Mouse (Mus musculus): ENCODE data around the gene Panx2. TPM values are rescaled to one million over a fixed set of nuclear protein-coding genes. Genes with fewer than 3 reads are reported as not detected.

Panx2 gene
- total and polyA plus RNA-seq, 3 experiments: 0.91 to 2.1 (median 1.3) TPM

DNA sequence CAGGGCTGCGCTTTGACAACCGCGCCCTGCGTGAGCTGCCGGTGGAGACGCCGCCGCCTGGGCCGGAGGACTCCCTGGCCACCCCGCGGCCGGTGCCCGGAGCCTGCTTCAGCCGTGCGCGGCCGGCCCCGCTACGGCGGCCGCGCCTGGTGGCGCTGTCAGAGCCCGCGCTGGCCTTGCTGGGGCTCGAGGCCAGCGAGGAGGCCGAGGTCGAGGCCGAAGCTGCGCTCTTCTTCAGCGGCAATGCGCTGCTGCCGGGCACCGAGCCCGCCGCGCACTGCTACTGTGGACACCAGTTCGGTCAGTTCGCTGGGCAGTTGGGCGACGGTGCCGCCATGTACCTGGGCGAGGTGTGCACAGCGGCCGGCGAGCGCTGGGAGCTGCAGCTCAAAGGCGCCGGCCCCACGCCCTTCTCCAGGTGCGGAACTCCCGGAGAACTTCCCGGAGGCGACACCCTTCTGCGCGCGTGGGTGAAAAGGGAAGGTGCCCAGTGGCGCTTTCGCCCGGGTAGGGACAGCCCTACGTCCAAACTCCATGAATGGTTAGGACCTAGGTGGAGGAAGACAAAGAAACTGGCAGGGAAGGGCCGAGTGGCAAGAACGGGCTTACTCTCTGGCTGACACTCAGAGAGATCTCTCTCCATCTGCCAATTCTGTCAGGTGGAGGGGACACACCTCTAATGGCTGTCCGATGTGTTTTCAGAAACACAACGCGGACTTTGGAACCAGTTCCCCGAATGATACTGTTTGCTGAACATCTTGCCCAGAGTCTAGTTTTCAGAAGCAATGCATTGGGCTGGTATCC, 29.9 kb downstream of the Panx2 start:
- DNase-seq: no peak
- no peaks in the 10 kb centered on the region for H3K36me3 ChIP-seq (ENCODE audit: control insufficient read depth, insufficient read depth, low read length)
- peak overlapping the region; percentile 93 for H3K27ac ChIP-seq
- intact Hi-C loops (cut with DNase I): loop anchor here (1.0 kb wide), 1 partner anchor 13 kb away; no protein-coding TSS in a partner anchor
- peak overlapping the region; percentile 98 for H3K9ac ChIP-seq (ENCODE audit: low read depth, low read length)
- no peaks in the 10 kb centered on the region; the same call in 1 of the 2 replicates for H3K79me2 ChIP-seq (replicated peaks; ENCODE audit: control insufficient read depth, insufficient read depth, low read length)
- peak overlapping the region; percentile 78 for H3K4me3 ChIP-seq
- H3K4me1 ChIP-seq (ENCODE audit: control insufficient read depth, insufficient read depth, low read length): peaks cover 4% of the 10 kb centered on the region
- WGBS: 2% methylated on average over 63 of the region's 68 CpGs
- H3K27me3 ChIP-seq (ENCODE audit: control insufficient read depth, insufficient read depth, low read length): no peaks in the 10 kb centered on the region
- TF ChIP-seq EP300 (IDR thresholded peaks at IDR 0.05; ENCODE audit: insufficient read depth, low read depth, low read length) (no peak), CTCF (IDR thresholded peaks at IDR 0.05) (peak; percentile 41)

DNA sequence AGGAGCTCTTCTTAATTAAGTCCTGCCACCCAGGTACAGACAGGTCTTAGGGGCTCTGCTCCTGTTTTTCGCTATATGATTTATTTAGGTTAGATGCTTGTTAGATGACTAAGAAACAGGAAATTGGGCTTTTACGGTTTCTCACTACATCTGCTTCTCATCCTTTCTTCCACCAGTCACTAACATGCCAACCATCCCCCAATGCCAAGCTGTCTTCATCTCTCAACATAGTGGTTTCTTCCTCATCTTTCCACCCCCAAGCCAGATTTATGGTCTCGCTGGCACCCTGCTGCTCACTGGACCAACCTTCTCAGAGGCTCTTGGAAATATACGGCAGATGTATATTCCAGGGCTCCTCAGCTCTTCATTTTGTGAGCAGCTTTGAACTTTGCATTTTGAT, 31.1 kb downstream of the Panx2 start:
- WGBS: 87% methylated on average over 4 of the region's 4 CpGs
- TF ChIP-seq POLR2A (IDR thresholded peaks at IDR 0.05; ENCODE audit: insufficient read depth, low read depth, low read length): no peak
- TF ChIP-seq CTCF (IDR thresholded peaks at IDR 0.05): no peak
- H3K27me3 ChIP-seq (ENCODE audit: control insufficient read depth, insufficient read depth, low read length): no peaks in the 10 kb centered on the region
- no peak overlapping the region for H3K4me3 ChIP-seq
- no peak for DNase-seq
- no peaks in the 10 kb centered on the region; the same call in 1 of the 2 replicates for H3K79me2 ChIP-seq (replicated peaks; ENCODE audit: control insufficient read depth, insufficient read depth, low read length)
- no peak overlapping the region for H3K27ac ChIP-seq
- intact Hi-C loops (cut with DNase I): no loop called here
- no peaks in the 10 kb centered on the region for H3K36me3 ChIP-seq (ENCODE audit: control insufficient read depth, insufficient read depth, low read length)
- peaks cover 4% of the 10 kb centered on the region for H3K4me1 ChIP-seq (ENCODE audit: control insufficient read depth, insufficient read depth, low read length)
- no peak overlapping the region for H3K9ac ChIP-seq (ENCODE audit: low read depth, low read length)

DNA sequence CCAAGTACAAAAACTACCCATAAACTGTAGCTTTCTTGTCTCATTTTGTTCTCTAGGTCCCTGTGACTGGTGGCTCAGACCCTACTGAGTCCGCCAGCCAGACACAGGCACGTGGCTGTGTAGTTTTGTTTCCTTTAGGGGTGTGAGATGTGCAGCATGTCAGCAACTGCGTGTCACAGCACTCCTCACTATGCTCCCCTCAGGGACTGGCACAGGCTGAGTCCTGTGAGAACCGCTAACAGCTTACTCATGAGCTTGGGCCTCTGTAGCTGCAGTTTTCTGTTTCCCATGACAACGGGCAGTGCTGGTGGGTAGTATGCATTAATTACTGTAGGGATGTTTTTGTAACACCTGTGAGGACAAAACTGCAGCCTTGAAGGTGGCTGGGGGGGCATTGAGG, 32.6 kb downstream of the Panx2 start:
- Histone ChIP-seq H3K4me1 (ENCODE audit: control insufficient read depth, insufficient read depth, low read length) (peaks cover 4% of the 10 kb centered on the region), H3K79me2 (replicated peaks; ENCODE audit: control insufficient read depth, insufficient read depth, low read length) (no peaks in the 10 kb centered on the region; the same call in 1 of the 2 replicates), H3K36me3 (ENCODE audit: control insufficient read depth, insufficient read depth, low read length) (no peaks in the 10 kb centered on the region), H3K4me3 (no peak overlapping the region), H3K27me3 (ENCODE audit: control insufficient read depth, insufficient read depth, low read length) (no peaks in the 10 kb centered on the region), H3K9ac (ENCODE audit: low read depth, low read length) (no peak overlapping the region), H3K27ac (no peak overlapping the region)
- WGBS: 83% methylated on average over 5 of the region's 5 CpGs
- DNase-seq: no peak
- TF ChIP-seq POLR2A (IDR thresholded peaks at IDR 0.05; ENCODE audit: insufficient read depth, low read depth, low read length) (no peak), CTCF (IDR thresholded peaks at IDR 0.05) (no peak), EP300 (IDR thresholded peaks at IDR 0.05; ENCODE audit: insufficient read depth, low read depth, low read length) (no peak)
- intact Hi-C loops (cut with DNase I): no loop called here

DNA sequence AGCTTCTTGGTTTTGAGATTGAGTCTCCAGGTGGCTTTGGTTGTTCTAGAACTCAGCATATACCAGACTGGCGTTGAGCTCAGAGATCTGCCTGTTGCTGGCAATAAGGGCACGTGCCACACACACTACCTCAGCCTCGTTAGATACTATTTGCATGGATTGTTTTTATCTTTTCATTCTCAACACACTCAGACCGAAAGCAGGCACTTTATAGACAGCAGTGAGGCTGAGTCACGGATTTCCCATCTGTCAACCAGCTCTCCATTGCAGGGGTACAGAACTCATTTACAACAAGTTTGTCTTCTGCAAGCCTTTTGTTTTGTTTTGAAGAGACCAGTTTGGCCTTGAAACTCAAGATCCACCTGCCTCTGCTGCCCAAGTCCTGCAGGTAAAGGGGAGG, 37.9 kb downstream of the Panx2 start:
- no peak overlapping the region for H3K27ac ChIP-seq
- no peaks in the 10 kb centered on the region for H3K36me3 ChIP-seq (ENCODE audit: control insufficient read depth, insufficient read depth, low read length)
- DNase-seq: no peak
- TF ChIP-seq EP300 (IDR thresholded peaks at IDR 0.05; ENCODE audit: insufficient read depth, low read depth, low read length): no peak
- TF ChIP-seq POLR2A (IDR thresholded peaks at IDR 0.05; ENCODE audit: insufficient read depth, low read depth, low read length): no peak
- TF ChIP-seq CTCF (IDR thresholded peaks at IDR 0.05): no peak
- intact Hi-C loops (cut with DNase I): no loop called here
- H3K9ac ChIP-seq (ENCODE audit: low read depth, low read length): no peak overlapping the region
- H3K4me1 ChIP-seq (ENCODE audit: control insufficient read depth, insufficient read depth, low read length): no peaks in the 10 kb centered on the region
- no peak overlapping the region for H3K4me3 ChIP-seq
- H3K27me3 ChIP-seq (ENCODE audit: control insufficient read depth, insufficient read depth, low read length): no peaks in the 10 kb centered on the region
- no peaks in the 10 kb centered on the region for H3K79me2 ChIP-seq (replicated peaks; ENCODE audit: control insufficient read depth, insufficient read depth, low read length)
- WGBS: 87% methylated on average over 5 of the region's 5 CpGs

DNA sequence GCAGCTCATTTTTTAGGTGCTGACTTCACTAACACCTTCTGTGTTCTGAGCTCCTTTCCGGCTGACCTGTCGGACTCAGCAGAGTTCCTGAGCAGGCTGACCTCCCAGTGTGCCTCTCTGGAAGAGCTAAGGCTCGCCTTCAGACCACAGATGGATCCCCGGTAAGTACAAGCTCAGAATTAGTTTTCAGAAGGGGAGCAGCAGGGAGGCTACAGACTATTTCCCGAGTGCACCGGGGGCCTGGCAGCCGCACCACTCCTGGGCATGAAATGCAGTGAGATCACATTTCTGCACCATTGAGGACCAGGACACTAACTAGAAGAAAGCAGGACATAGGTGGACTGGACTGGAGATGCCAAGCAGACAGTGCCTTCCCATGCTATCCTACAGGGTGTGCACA, 39.1 kb downstream of the Panx2 start:
- TF ChIP-seq POLR2A (IDR thresholded peaks at IDR 0.05; ENCODE audit: insufficient read depth, low read depth, low read length) (no peak), EP300 (IDR thresholded peaks at IDR 0.05; ENCODE audit: insufficient read depth, low read depth, low read length) (no peak), CTCF (IDR thresholded peaks at IDR 0.05) (no peak)
- Histone ChIP-seq H3K4me1 (ENCODE audit: control insufficient read depth, insufficient read depth, low read length) (no peaks in the 10 kb centered on the region), H3K27ac (no peak overlapping the region), H3K27me3 (ENCODE audit: control insufficient read depth, insufficient read depth, low read length) (no peaks in the 10 kb centered on the region), H3K79me2 (replicated peaks; ENCODE audit: control insufficient read depth, insufficient read depth, low read length) (no peaks in the 10 kb centered on the region), H3K36me3 (ENCODE audit: control insufficient read depth, insufficient read depth, low read length) (no peaks in the 10 kb centered on the region), H3K4me3 (no peak overlapping the region), H3K9ac (ENCODE audit: low read depth, low read length) (no peak overlapping the region)
- intact Hi-C loops (cut with DNase I): no loop called here
- no peak for DNase-seq
- WGBS: 88% methylated on average over 7 of the region's 7 CpGs

DNA sequence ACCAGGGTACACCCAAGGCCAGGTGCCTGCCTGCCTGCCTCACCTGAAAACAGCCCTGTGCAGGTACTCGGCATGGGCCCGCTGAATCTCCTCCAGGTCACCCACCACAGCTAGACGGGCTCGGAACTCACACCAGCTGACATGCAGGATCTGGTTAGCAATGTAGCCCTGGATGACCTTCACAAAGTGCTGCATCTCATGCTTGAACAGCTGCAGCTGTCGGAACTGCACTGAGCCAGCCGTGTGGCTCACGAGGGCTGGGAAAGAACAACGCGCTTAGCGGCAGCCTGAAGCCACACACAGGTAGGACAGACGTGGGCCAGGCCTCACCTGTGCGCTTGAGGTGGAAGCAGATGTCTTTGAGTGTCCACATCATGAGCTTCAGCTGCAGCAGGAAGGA, 41.3 kb downstream of the Panx2 start:
- Histone ChIP-seq H3K27me3 (ENCODE audit: control insufficient read depth, insufficient read depth, low read length) (no peaks in the 10 kb centered on the region), H3K27ac (no peak overlapping the region), H3K9ac (ENCODE audit: low read depth, low read length) (no peak overlapping the region), H3K4me3 (no peak overlapping the region), H3K36me3 (ENCODE audit: control insufficient read depth, insufficient read depth, low read length) (no peaks in the 10 kb centered on the region), H3K4me1 (ENCODE audit: control insufficient read depth, insufficient read depth, low read length) (no peaks in the 10 kb centered on the region), H3K79me2 (replicated peaks; ENCODE audit: control insufficient read depth, insufficient read depth, low read length) (no peaks in the 10 kb centered on the region)
- intact Hi-C loops (cut with DNase I): no loop called here
- TF ChIP-seq CTCF (IDR thresholded peaks at IDR 0.05) (no peak), POLR2A (IDR thresholded peaks at IDR 0.05; ENCODE audit: insufficient read depth, low read depth, low read length) (no peak), EP300 (IDR thresholded peaks at IDR 0.05; ENCODE audit: insufficient read depth, low read depth, low read length) (no peak)
- DNase-seq: no peak
- 93% methylated on average over 12 of the region's 12 CpGs for WGBS

Data from heart, adult 2 months (tissue).